Mouse (Mus musculus) stomach, embryonic 14.5 days (tissue): Measurements from ENCODE around the gene Lgals1. TPM values are rescaled to one million over a fixed set of nuclear protein-coding genes. Genes with fewer than 3 reads are reported as not detected.
A peak's percentile ranks its signal among the peaks of the same experiment; 100 is the strongest.

Experiments
- ATAC-seq: fragments of 200-750 bp; cut with Nextera tagmentation; 2 replicates; pipeline ENCODE4 v1.8.0; 2017; ENCODE audit warnings: low read depth, moderate TSS enrichment; ENCODE audit not compliant: insufficient number of reproducible peaks, insufficient read depth, low FRiP score
- H3K27ac ChIP-seq: fragments of 300-500 bp; sonication (generic); 2 replicates; pipeline ENCODE4 v1.5.1; 2014; ENCODE audit warnings: mild to moderate bottlenecking, low read length, moderate library complexity, mixed read lengths
- H3K27me3 ChIP-seq: fragments of 300-500 bp; sonication (generic); 2 replicates; pipeline ENCODE4 v1.6.1; 2014; ENCODE audit warnings: low read length, control low read depth, mixed read lengths; ENCODE audit not compliant: control insufficient read depth, insufficient read depth
- H3K36me3 ChIP-seq: fragments of 300-500 bp; sonication (generic); 2 replicates; pipeline ENCODE4 v1.6.1; 2014; ENCODE audit warnings: mild to moderate bottlenecking, control low read depth, low read length, moderate library complexity, mixed read lengths; ENCODE audit not compliant: control insufficient read depth, insufficient read depth
- H3K4me1 ChIP-seq: fragments of 300-500 bp; sonication (generic); 2 replicates; pipeline ENCODE4 v1.6.1; 2014; ENCODE audit warnings: low read length, control low read depth, mixed read lengths; ENCODE audit not compliant: control insufficient read depth, insufficient read depth
- H3K4me2 ChIP-seq: fragments of 300-500 bp; sonication (generic); replicated peaks from 2 replicates; pipeline ENCODE4 v1.6.1; 2014; ENCODE audit warnings: low read depth, low read length, control low read depth
- H3K4me3 ChIP-seq: fragments of 300-500 bp; sonication (generic); 2 replicates; pipeline ENCODE4 v1.5.1; 2014; ENCODE audit warnings: low read depth, low read length, control low read depth
- H3K9ac ChIP-seq: fragments of 300-500 bp; sonication (generic); replicated peaks from 2 replicates; pipeline ENCODE4 v1.6.1; 2014; ENCODE audit warnings: low read depth, mild to moderate bottlenecking, control low read depth, low read length, moderate library complexity, mixed read lengths
- H3K9me3 ChIP-seq: fragments of 300-500 bp; sonication (generic); 2 replicates; pipeline ENCODE4 v1.6.1; 2016; ENCODE audit warnings: low read depth, low read length, control low read depth; ENCODE audit not compliant: control insufficient read depth
- WGBS: fragments of 180-500 bp; shearing (Covaris S2); extraction: QIAGEN DNeasy Blood & Tissue Kit; methylation state at CpG from one replicate; pipeline ENCODE4 v1.1.7; 2014; 5-methylcytosine and 5-hydroxymethylcytosine counted together
- polyA plus RNA-seq: library from polyadenylated mRNA; unstranded; fragments of >200 nt; fragmentation: Nextera tagmentation; extraction: Ambion mirVana; gene quantifications from 2 replicates; pipeline ENCODE4 v1.2.1, GENCODE M21; 2014

Lgals1 gene
- polyA plus RNA-seq, 1 experiment from 2014 or later: 1,697 TPM

- Histone ChIP-seq H3K4me2 (no peak overlapping the region), H3K27me3 (no peaks in the 10 kb centered on the region), H3K27ac (no peak overlapping the region), H3K9ac (no peak overlapping the region), H3K9me3 (no peaks in the 10 kb centered on the region), H3K4me1 (no peaks in the 10 kb centered on the region; the same call in 1 of the 2 replicates), H3K36me3 (no peaks in the 10 kb centered on the region), H3K4me3 (no peak overlapping the region)
- ATAC-seq: no peak
- WGBS: 73% methylated on average over 3 of the region's 3 CpGs
Observed at GRCm38 (mm10) chr15:78955663-78956062, 29.1 kb downstream of the Lgals1 start.

GRCm38 (mm10) chr15:78956351-78956750 lies 29.8 kb downstream of the Lgals1 start:
- H3K4me1 ChIP-seq: no peaks in the 10 kb centered on the region; the same call in 1 of the 2 replicates
- H3K36me3 ChIP-seq: no peaks in the 10 kb centered on the region
- no peaks in the 10 kb centered on the region for H3K9me3 ChIP-seq
- no peak overlapping the region for H3K4me2 ChIP-seq
- no peak overlapping the region for H3K4me3 ChIP-seq
- 75% methylated on average over 4 of the region's 4 CpGs for WGBS
- H3K27me3 ChIP-seq: no peaks in the 10 kb centered on the region
- no peak overlapping the region for H3K9ac ChIP-seq
- H3K27ac ChIP-seq: no peak overlapping the region
- no peak for ATAC-seq

- no peak for ATAC-seq
Observed at GRCm38 (mm10) chr15:78957021-78957420, 30.5 kb downstream of the Lgals1 start.

GRCm38 (mm10) chr15:78959537-78959936 lies 33.0 kb downstream of the Lgals1 start:
- ATAC-seq: 0 out of 2 replicates have a peak, but pooled peaks have one; percentile 29
- Histone ChIP-seq H3K27me3 (no peaks in the 10 kb centered on the region), H3K4me1 (peaks cover 6% of the 10 kb centered on the region; the same call in 1 of the 2 replicates), H3K9ac (no peak overlapping the region), H3K27ac (no peak overlapping the region), H3K4me2 (no peak overlapping the region), H3K9me3 (no peaks in the 10 kb centered on the region), H3K36me3 (no peaks in the 10 kb centered on the region), H3K4me3 (no peak overlapping the region)
- WGBS: 73% methylated on average over 11 of the region's 11 CpGs

More at GRCm38 (mm10) chr15:78957021-78957420, 30.5 kb downstream of the Lgals1 start:
- H3K27ac ChIP-seq: no peak overlapping the region
- no peaks in the 10 kb centered on the region; the same call in 1 of the 2 replicates for H3K4me1 ChIP-seq
- H3K9me3 ChIP-seq: no peaks in the 10 kb centered on the region
- no peaks in the 10 kb centered on the region for H3K36me3 ChIP-seq
- 41% methylated on average over 15 of the region's 15 CpGs for WGBS
- no peak overlapping the region for H3K4me3 ChIP-seq
- H3K27me3 ChIP-seq: no peaks in the 10 kb centered on the region
- H3K4me2 ChIP-seq: no peak overlapping the region
- H3K9ac ChIP-seq: no peak overlapping the region

GRCm38 (mm10) chr15:78960088-78960487 lies 33.6 kb downstream of the Lgals1 start:
- ATAC-seq: 0 out of 2 replicates have a peak, but pooled peaks have one; percentile 50
- H3K4me1 ChIP-seq: peaks cover 6% of the 10 kb centered on the region; the same call in 1 of the 2 replicates

GRCm38 (mm10) chr15:78962885-78963284 lies 36.4 kb downstream of the Lgals1 start:
- H3K36me3 ChIP-seq: no peaks in the 10 kb centered on the region; the same call in 1 of the 2 replicates
- 0 out of 2 replicates have a peak, but pooled peaks have one; percentile 4 for ATAC-seq
- H3K9ac ChIP-seq: no peak overlapping the region
- WGBS: 32% methylated on average over 2 of the region's 2 CpGs
- no peaks in the 10 kb centered on the region for H3K27me3 ChIP-seq
- no peaks in the 10 kb centered on the region for H3K9me3 ChIP-seq
- peaks cover 6% of the 10 kb centered on the region; the same call in 1 of the 2 replicates for H3K4me1 ChIP-seq
- H3K27ac ChIP-seq: no peak overlapping the region
- H3K4me2 ChIP-seq: no peak overlapping the region
- no peak overlapping the region for H3K4me3 ChIP-seq

More at GRCm38 (mm10) chr15:78960088-78960487, 33.6 kb downstream of the Lgals1 start:
- H3K4me3 ChIP-seq: no peak overlapping the region
- H3K9me3 ChIP-seq: no peaks in the 10 kb centered on the region
- no peaks in the 10 kb centered on the region for H3K36me3 ChIP-seq
- H3K27me3 ChIP-seq: no peaks in the 10 kb centered on the region
- 65% methylated on average over 4 of the region's 4 CpGs for WGBS
- H3K9ac ChIP-seq: no peak overlapping the region
- no peak overlapping the region for H3K27ac ChIP-seq
- no peak overlapping the region for H3K4me2 ChIP-seq

- WGBS: 74% methylated on average over 6 of the region's 6 CpGs
- Histone ChIP-seq H3K36me3 (no peaks in the 10 kb centered on the region; the same call in 1 of the 2 replicates), H3K27me3 (no peaks in the 10 kb centered on the region), H3K4me3 (no peak overlapping the region), H3K4me2 (no peak overlapping the region), H3K9ac (no peak overlapping the region), H3K27ac (no peak overlapping the region), H3K9me3 (no peaks in the 10 kb centered on the region), H3K4me1 (no peaks in the 10 kb centered on the region)
- ATAC-seq: no peak
Observed at GRCm38 (mm10) chr15:78971626-78972025, 45.1 kb downstream of the Lgals1 start.

- H3K9ac ChIP-seq: no peak overlapping the region
- WGBS: 70% methylated on average over 7 of the region's 7 CpGs
- ATAC-seq: no peak
Observed at GRCm38 (mm10) chr15:78973950-78974349, 47.4 kb downstream of the Lgals1 start.

GRCm38 (mm10) chr15:78977676-78978159 lies 51.2 kb downstream of the Lgals1 start:
- Histone ChIP-seq H3K9ac (no peak overlapping the region), H3K4me1 (peaks cover 25% of the 10 kb centered on the region), H3K4me3 (no peak overlapping the region), H3K27ac (no peak overlapping the region), H3K36me3 (no peaks in the 10 kb centered on the region), H3K9me3 (no peaks in the 10 kb centered on the region), H3K4me2 (no peak overlapping the region), H3K27me3 (no peaks in the 10 kb centered on the region)
- no peak for ATAC-seq
- WGBS: 85% methylated on average over 8 of the region's 8 CpGs

More at GRCm38 (mm10) chr15:78973950-78974349, 47.4 kb downstream of the Lgals1 start:
- Histone ChIP-seq H3K36me3 (no peaks in the 10 kb centered on the region), H3K27ac (no peak overlapping the region), H3K4me2 (no peak overlapping the region), H3K27me3 (no peaks in the 10 kb centered on the region), H3K4me1 (peaks cover 10% of the 10 kb centered on the region), H3K9me3 (no peaks in the 10 kb centered on the region), H3K4me3 (no peak overlapping the region)
